Mouse (Mus musculus) naive thymus-derived CD4-positive, alpha-beta T cell, adult 2 months (primary cell): ENCODE measurements around the gene Ranbp1.

Experiments
- DNase-seq: peaks from one replicate; pipeline ENCODE4 v3.0.0-alpha.2; 2011; ENCODE audit warnings: low read depth

Gene Ranbp1

GRCm38 (mm10) chr16:18234671-18235388, 13.7 kb downstream of the Ranbp1 start, which contains the start of gene Zdhhc8:
Gene Zdhhc8, minus strand, starts transcription at chr16:18235136.
- DNase-seq: peak; percentile 60

- DNase-seq: peak; percentile 44
These were observed 14.4 kb downstream of the Ranbp1 start for GRCm38 (mm10) chr16:18233919-18234670.

- DNase-seq: peak; percentile 32
These were observed 15.1 kb downstream of the Ranbp1 start for GRCm38 (mm10) chr16:18233451-18233850.

GRCm38 (mm10) chr16:18231451-18231850, 17.1 kb downstream of the Ranbp1 start:
- DNase-seq: no peak

- DNase-seq: no peak
These were observed 17.5 kb downstream of the Ranbp1 start for GRCm38 (mm10) chr16:18231047-18231446.

- DNase-seq: no peak
These were observed 17.9 kb downstream of the Ranbp1 start for GRCm38 (mm10) chr16:18230617-18231016.

GRCm38 (mm10) chr16:18229622-18230021, 18.9 kb downstream of the Ranbp1 start:
- DNase-seq: no peak

- DNase-seq: no peak
These were observed 19.7 kb downstream of the Ranbp1 start for GRCm38 (mm10) chr16:18228856-18229255.

- no peak for DNase-seq
These were observed 20.6 kb downstream of the Ranbp1 start for GRCm38 (mm10) chr16:18227897-18228422.

- no peak for DNase-seq
These were observed 21.3 kb downstream of the Ranbp1 start for GRCm38 (mm10) chr16:18227187-18227586.

- no peak for DNase-seq
These were observed 26.3 kb downstream of the Ranbp1 start for GRCm38 (mm10) chr16:18222188-18222587.

- no peak for DNase-seq
These were observed 27.0 kb downstream of the Ranbp1 start for GRCm38 (mm10) chr16:18221543-18221898.

GRCm38 (mm10) chr16:18220856-18221542, 27.5 kb downstream of the Ranbp1 start:
- no peak for DNase-seq

GRCm38 (mm10) chr16:18220001-18220400, 28.5 kb downstream of the Ranbp1 start:
- no peak for DNase-seq

- no peak for DNase-seq
These were observed 29.9 kb downstream of the Ranbp1 start for GRCm38 (mm10) chr16:18218580-18218996.

GRCm38 (mm10) chr16:18217579-18217978, 31.0 kb downstream of the Ranbp1 start, which contains the start of gene Ccdc188:
Gene Ccdc188, plus strand, starts transcription at chr16:18217879.
- DNase-seq: no peak

- DNase-seq: no peak
These were observed 33.7 kb downstream of the Ranbp1 start for GRCm38 (mm10) chr16:18214858-18215257.

GRCm38 (mm10) chr16:18213689-18214088, 34.8 kb downstream of the Ranbp1 start:
- no peak for DNase-seq

GRCm38 (mm10) chr16:18211417-18212171, 36.9 kb downstream of the Ranbp1 start:
- DNase-seq: peak; percentile 78

GRCm38 (mm10) chr16:18210701-18211416, 37.7 kb downstream of the Ranbp1 start:
- peak; percentile 37 for DNase-seq
